Mouse (Mus musculus) naive thymus-derived CD4-positive, alpha-beta T cell, adult 2 months (primary cell): ENCODE data around the gene Phox2a.

Source experiments
- DNase-seq: peaks from one replicate; pipeline ENCODE4 v3.0.0-alpha.2; 2011; ENCODE audit warnings: low read depth

Phox2a gene

DNA sequence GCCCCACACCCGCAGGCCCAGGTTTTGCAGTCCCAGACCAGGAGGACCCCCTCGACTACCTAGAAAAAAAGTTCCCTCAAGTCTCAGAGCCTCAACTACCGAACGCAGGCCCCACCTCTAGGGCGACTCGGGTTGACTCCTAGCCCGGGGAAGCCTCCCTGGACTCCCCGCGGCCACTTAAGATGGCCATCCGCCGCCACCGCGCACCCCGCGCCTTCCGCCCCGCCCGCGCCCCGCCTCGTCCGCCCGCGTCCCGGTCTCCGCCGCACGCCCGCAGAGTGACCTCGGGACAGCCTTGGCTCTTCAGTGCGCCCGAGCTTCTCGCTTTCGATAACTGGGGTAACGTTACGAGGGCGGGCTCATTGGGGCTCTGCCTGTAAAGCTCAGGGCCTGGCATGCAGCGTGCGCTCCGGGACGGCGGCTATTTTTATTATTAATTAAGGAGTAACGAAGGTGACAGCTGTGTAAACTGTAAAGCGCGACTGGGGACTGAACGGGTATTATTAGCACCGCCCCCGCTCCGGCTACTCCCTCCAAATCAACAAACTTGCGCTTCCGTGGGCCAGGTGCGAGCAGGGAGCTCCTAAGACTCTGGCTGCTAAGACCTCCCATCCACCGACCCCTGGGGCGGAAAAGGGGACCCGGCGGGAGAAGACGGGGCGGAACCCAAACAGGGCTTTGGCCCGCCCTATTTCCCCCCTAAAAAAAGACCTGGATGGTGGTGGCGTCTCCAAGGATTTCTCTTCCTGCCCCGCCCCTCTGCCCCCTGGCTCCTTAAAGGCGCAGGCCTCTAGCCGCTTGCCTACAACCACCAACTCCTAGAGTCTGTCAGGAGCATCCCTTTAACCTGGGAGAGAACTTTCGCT, 19.7 kb downstream of the Phox2a start, which contains the start of gene Inppl1:
Gene Inppl1, minus strand, starts transcription at position 624 of the 866 bp plus-strand sequence.
- DNase-seq, result peak; percentile 35

- DNase-seq, result no peak
These were observed 26.1 kb downstream of the Phox2a start for GRCm38 (mm10) chr7:101844186-101844585.

DNA sequence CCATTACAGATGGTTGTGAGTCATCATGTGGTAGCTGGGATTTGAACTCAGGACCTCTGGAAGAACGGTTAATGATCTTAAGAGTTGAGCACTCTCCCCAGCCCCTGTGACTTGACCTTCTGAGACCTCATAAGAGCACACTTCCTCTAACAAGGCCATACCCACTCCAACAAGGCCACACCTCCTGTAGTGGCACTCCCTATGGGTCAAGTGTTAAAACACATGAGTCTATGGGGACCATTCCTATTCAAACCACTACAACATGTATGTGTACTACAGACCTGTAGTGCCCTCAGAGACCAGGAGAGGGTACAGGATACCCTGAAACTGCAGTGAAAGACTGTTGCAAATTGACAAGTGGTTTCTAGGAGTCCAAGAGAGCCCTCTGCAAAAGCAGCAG, 29.8 kb downstream of the Phox2a start:
- DNase-seq, result no peak

- no peak for DNase-seq
These were observed 33.6 kb downstream of the Phox2a start for GRCm38 (mm10) chr7:101851689-101852088.

- no peak for DNase-seq
These were observed 34.7 kb downstream of the Phox2a start for GRCm38 (mm10) chr7:101852846-101853245.

DNA sequence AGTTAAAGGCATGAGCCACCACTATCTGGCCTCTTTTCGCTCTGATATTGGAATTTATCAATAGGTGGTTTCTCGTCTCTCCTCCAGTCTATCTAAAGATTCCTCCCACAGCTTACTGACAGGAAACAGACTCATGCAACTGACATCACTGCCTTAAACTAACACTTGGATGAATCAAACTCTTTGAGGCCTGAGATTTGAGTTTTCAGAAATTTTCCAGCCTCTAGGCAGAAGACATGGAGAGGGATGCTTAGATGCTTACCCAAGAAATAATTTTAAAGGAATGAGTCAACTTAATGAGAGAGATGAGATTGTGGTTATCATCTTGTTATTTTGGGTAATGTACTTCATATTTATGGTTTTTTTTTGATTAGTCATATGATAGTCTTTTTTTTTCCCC, 35.7 kb downstream of the Phox2a start:
- no peak for DNase-seq

GRCm38 (mm10) chr7:101857094-101857493, 39.0 kb downstream of the Phox2a start, which contains the start of gene Folr2:
Gene Folr2 (minus strand): TSS chr7:101857194.
- no peak for DNase-seq

- no peak for DNase-seq
These were observed 40.2 kb downstream of the Phox2a start for GRCm38 (mm10) chr7:101858362-101858761.

GRCm38 (mm10) chr7:101860978-101861377, 42.9 kb downstream of the Phox2a start:
- DNase-seq, result no peak

- no peak for DNase-seq
These were observed 44.2 kb downstream of the Phox2a start for GRCm38 (mm10) chr7:101862291-101862690.

DNA sequence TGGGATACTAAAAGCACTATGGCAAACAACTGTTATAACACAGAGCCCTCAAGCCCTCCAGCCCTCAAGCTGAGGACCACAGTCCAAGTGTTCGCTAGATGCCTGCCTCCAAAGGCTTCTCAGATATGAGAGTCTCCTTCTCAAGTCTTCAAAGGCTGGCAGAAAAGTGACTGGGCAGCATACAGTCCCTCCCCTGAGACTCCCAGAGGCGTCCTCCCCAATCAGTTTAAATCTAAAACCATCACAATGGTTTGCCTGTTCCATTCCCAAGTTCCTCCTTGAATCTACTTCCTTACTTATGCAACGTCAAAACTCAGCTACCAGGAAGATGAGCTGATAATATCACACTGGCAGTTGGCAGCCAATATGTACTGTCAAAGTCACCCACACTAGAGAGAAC, 45.3 kb downstream of the Phox2a start, which contains the start of gene Anapc15:
Gene Anapc15, plus strand, starts transcription at position 301 of the 400 bp plus-strand sequence.
- no peak for DNase-seq

DNA sequence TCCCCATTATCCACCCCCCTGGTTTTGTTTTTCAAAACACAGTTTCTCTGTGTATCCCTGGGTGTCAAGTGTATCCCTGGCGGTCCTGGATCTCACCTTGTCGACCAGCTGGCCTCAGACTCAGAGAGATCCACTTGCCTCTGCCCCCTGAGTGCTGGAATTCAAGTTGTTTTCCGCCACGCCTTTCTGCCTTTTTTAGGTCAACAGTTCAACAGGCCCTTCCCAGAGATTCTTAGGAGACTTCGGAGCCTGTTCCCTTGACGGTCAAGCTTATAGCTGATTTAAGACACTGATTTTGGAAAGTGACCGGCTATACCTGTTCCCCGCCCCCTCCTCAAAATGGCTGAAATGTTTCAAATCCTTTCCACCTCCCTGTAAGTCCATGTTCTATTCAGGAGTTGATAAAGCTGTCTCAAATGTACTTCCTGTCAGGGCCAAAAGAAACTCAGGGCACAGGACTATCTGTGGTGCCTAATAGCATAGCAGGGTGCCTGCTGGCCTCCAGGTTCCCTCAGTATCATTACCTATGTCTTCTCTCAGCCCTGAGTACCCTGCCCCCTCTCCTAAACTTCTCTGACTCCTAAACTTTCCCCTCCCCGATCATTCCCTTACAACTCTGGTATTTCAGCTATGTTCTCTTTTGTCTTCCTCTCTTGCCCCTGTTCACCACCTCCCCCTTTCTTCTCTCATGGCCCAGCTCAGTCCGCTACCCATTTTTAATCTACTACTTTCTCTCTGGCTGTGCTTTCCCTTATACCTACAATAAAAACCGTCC, 48.6 kb downstream of the Phox2a start:
- DNase-seq, result no peak

- no peak for DNase-seq
These were observed 49.4 kb downstream of the Phox2a start for GRCm38 (mm10) chr7:101867482-101867881.

DNA sequence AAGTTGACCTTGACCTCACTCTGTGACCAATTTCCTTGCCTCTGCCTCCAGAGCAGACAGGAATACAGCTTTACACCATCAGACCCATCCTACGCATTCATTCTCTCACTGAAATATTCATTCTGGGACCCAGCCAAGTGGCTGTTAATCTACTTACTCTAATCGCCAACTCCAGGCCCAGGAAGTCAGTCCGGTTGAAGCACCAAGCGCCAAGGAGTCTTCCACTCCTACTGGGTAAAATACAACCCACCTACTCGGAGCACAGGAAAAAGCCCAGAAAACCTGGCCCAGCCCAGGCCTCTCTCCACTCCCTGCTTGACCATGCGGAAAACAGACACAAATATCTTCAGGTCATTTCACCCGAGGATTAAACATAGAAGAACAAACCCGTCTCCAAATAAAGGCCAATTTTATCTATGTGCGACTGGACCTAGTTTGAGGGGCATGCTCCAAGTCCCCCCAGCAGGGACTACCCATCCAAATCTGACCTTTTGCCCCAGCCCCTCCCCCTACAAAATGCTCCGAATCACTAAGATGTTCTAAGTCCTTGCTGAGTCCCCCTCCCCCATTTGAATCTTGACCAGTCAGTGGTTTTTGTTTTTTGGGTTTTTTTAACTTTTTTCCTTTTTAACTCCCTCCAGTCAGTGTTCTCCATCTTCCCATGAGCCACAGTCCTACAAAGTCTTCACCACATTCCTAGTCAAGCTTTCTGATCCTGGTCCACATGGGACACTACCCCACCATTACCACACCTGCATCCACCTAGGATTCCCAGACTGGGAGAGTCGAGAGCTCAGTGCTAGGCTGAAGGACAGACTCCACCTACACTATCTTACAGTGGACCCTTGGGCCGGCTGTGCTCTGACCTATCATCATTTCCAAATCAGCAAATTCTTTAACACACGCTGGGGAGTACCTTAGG, 50.4 kb downstream of the Phox2a start:
- DNase-seq, result no peak

DNA sequence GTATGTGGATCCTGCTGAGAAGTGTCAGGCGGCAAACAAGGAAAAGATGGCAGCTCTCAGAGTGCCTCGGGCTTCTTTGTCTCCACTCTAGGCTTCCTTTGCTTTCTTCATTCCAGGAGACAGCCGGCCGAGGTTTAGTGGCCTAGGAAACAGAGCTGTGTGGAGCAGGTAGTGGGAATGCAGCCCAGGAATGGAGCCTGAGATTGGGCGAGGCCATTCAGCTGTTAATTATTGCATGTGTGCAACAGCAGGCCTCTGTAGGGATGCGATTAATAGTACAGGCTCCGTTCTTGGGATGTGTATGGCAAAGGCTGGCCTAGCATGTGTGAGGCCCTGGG, 51.0 kb downstream of the Phox2a start:
- DNase-seq, result no peak

GRCm38 (mm10) chr7:101870629-101871028, 52.5 kb downstream of the Phox2a start, which contains the start of gene Folr1:
Gene Folr1 (minus strand): TSS chr7:101870788.
- DNase-seq, result no peak

DNA sequence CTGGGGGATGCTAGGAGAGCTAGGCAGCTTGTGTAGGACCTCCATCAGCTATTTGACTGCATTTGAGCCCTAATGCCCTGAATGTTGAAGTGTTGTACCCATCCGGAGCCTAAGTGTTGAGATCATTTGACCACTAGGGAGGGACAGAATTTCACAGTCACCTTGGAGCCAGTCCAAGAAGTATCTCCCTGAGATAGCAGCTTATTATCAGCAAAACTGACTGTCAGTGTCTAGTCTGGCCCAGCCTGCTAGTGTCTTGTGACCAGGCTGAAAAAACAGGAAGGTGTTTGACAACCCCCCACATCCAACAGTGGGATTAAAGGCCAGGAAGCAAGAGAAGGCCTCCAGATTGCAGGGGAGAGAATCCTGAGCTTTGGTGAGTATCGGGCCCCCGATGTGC, 53.2 kb downstream of the Phox2a start:
- DNase-seq, result no peak
